Mouse (Mus musculus): ENCODE data around the gene Dcun1d4. TPM values are rescaled to one million over a fixed set of nuclear protein-coding genes. Genes with fewer than 3 reads are reported as not detected.

The Dcun1d4 gene
- polyA plus RNA-seq, 1 experiment from 2014 or later: 59.4 TPM

DNA sequence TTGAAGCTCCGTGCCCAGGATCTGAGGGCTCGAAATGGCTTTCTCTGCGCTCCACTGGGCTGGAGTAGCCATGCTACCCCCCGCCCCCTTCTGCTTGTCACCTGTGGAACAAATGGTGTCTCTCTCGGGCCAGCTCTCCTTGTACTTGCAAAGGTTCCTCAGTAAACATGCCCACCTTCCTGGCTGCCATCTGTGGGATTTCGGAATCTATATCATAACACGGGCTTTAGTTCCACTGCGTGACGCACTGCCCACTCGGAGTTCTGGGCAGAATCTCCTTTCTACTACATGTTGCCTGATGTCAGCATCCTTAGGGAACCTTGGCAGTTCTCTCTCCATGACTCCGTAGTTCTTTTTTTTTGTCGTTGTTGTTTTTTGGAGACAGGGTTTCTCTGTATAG is 56.9 kb downstream of the Dcun1d4 start:
- no peak overlapping the region for H3K4me2 ChIP-seq
- H3K27me3 ChIP-seq: no peaks in the 10 kb centered on the region
- H3K27ac ChIP-seq: no peak overlapping the region
- H3K4me3 ChIP-seq (replicated peaks): no peak overlapping the region
- no peaks in the 10 kb centered on the region for H3K4me1 ChIP-seq
- 95% methylated on average over 12 of the region's 12 CpGs for WGBS
- H3K9me3 ChIP-seq: no peaks in the 10 kb centered on the region
- no peak for ATAC-seq (ENCODE audit: low FRiP score)
- H3K36me3 ChIP-seq (replicated peaks): peaks cover 44% of the 10 kb centered on the region
- H3K9ac ChIP-seq: no peak overlapping the region

DNA sequence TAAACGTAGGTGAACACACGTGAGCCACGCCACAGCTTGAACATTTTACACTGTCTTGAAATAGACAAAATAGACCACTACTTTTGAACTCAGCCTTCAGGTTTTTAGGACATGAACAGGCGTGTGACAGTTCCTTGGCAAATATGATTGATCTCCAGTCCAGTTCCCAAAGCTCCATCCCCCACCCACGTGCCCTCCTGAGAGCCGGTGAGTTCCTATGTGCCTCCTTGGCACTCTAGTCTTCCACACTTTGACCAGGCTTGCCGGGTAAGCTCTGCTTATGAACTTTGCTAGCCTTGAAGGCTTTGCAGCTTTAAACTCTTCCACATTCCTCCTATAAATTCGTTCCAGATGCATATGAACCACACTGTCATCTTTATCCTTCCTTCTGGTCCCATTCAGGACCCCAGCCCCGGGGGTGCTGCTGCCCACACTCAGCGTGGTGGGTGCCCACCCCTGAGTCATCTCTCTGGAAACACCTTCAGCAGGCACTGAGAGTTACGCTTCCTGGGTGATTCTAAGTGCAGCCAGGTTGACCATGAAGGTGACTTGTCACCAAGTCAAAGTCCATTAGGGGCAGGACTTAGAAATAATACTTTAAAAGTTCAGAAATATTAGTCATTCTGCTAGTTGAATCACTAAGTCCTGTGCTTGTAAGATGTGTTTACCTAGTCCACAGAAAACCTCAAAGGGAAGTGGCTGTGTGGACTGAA is 57.9 kb downstream of the Dcun1d4 start:
- Histone ChIP-seq H3K4me2 (no peak overlapping the region), H3K9me3 (no peaks in the 10 kb centered on the region), H3K36me3 (replicated peaks) (peaks cover 43% of the 10 kb centered on the region), H3K4me1 (no peaks in the 10 kb centered on the region), H3K27me3 (no peaks in the 10 kb centered on the region), H3K27ac (0 out of 2 replicates have a peak overlapping the region, but pooled peaks have one; percentile 19), H3K9ac (no peak overlapping the region), H3K4me3 (replicated peaks) (no peak overlapping the region)
- ATAC-seq (ENCODE audit: low FRiP score): no peak
- WGBS: 90% methylated on average over 11 of the region's 11 CpGs

DNA sequence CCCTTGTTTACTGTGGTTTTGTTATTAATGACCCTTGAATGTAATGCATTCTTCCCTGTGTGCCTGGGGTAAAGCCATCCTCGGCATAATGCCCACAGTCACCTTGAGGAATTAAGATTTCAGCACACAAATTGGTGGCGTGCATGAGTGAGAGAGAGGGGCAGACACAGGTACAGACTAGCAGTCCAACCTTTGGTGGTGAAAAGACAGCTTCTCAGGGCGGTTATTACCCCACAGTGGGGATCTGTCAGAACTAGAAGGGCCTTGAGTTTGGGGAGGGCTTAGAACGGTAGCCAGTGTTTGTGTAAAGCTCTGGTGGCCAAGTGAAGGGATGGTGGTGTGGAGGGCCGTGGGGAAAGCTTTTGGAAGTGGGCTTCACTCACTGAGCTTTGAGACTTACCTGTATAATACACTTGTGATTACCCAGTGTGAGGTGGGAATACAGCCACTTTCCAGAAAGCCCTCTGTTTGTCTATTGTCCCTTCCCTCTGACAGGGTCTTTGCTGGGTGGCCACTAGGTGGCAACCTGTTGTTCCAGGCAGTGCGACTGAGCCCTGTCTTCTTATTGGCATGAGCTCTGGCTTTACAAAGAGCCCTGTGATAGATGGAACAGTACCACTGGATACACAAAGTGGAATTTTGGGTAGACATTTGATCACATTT is 59.2 kb downstream of the Dcun1d4 start:
- no peak overlapping the region for H3K4me2 ChIP-seq
- peaks cover 48% of the 10 kb centered on the region for H3K36me3 ChIP-seq (replicated peaks)
- WGBS: 59% methylated on average over 6 of the region's 6 CpGs
- H3K27ac ChIP-seq: no peak overlapping the region
- H3K27me3 ChIP-seq: no peaks in the 10 kb centered on the region
- no peaks in the 10 kb centered on the region for H3K9me3 ChIP-seq
- peak; percentile 76; the same call in 1 of the 2 replicates for ATAC-seq (ENCODE audit: low FRiP score)
- 0 out of 2 replicates have a peak overlapping the region, but pooled peaks have one; percentile 4 for H3K9ac ChIP-seq
- H3K4me3 ChIP-seq (replicated peaks): no peak overlapping the region
- H3K4me1 ChIP-seq: no peaks in the 10 kb centered on the region

DNA sequence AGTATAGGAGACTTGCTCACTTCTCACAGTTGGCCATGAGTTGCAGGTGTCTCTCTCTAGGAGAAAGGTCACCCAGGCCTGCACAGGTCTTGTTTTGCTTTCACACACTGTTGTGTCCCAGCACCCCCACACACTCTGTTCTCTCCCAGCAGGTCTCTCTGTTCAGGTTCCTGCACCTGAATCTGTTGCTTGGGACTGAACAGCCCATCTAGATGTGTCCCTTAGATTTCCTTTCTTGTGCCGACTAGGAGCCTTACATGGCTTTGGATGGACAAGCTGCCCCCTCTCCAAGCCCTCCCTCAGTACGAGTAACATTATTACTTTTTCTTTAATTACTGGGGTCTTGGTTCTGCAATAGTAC is 59.7 kb downstream of the Dcun1d4 start:
- no peak for ATAC-seq (ENCODE audit: low FRiP score)
- no peaks in the 10 kb centered on the region for H3K27me3 ChIP-seq
- peaks cover 49% of the 10 kb centered on the region for H3K36me3 ChIP-seq (replicated peaks)
- WGBS: 92% methylated on average over 2 of the region's 2 CpGs
- no peak overlapping the region for H3K4me3 ChIP-seq (replicated peaks)
- no peak overlapping the region for H3K4me2 ChIP-seq
- no peaks in the 10 kb centered on the region for H3K4me1 ChIP-seq
- no peaks in the 10 kb centered on the region for H3K9me3 ChIP-seq
- no peak overlapping the region for H3K9ac ChIP-seq
- H3K27ac ChIP-seq: no peak overlapping the region

DNA sequence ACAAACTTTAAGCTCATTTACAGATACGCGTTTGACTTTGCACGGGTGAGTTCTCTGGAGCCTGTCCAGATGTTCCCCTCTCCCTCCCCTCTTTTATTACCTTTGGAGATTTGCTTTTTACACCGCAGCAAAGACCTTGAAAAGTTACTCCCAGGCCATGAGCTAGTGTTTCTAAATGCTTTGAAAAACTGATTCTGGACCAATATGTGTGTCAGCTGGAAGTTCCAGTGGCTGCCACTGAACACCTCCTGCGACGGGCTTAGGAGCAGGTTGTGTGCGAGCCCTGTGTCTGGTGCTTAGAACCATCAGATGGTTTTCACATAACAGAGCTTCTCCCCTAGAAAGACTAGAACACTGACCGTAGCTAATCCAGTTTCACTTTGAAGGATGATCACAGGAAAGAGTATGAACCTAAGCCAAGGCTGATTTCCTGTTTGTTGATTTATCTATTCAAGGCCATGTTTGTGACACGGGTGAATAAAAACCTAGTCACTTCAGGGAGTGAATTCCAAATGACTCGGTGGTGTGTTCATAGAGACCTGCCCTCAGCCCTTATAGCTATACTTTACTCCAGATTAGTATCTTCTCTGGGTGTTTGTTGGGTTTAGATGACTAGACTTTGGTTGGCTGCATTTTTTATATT is 63.4 kb downstream of the Dcun1d4 start:
- H3K9ac ChIP-seq: no peak overlapping the region
- no peak for ATAC-seq (ENCODE audit: low FRiP score)
- no peaks in the 10 kb centered on the region for H3K9me3 ChIP-seq
- H3K4me2 ChIP-seq: no peak overlapping the region
- H3K27ac ChIP-seq: no peak overlapping the region
- H3K36me3 ChIP-seq (replicated peaks): peaks cover 51% of the 10 kb centered on the region
- H3K4me1 ChIP-seq: no peaks in the 10 kb centered on the region
- WGBS: 89% methylated on average over 10 of the region's 10 CpGs
- no peaks in the 10 kb centered on the region for H3K27me3 ChIP-seq
- no peak overlapping the region for H3K4me3 ChIP-seq (replicated peaks)

DNA sequence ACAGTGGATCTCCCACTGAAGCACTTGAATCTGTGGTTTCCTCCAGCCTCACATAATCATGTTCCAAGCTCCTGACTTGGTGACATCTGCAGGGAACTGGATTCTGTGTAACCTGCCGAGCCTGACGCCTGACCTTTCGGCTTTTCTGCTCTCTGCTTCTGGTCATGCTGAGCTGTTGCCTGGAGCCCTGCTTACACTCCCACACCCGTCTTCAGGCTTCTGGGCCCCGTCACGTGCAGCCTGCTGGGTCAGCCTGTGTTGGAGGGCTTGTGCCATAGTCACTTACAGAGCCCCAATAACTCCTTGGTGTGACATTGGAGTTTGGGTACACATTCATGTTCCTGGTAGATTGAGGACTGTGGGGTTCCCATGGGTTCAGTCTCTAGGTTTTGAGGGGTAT is 64.8 kb downstream of the Dcun1d4 start:
- WGBS: 81% methylated on average over 6 of the region's 6 CpGs
- Histone ChIP-seq H3K4me2 (no peak overlapping the region), H3K4me1 (no peaks in the 10 kb centered on the region), H3K27ac (no peak overlapping the region), H3K27me3 (no peaks in the 10 kb centered on the region), H3K4me3 (replicated peaks) (no peak overlapping the region), H3K9me3 (no peaks in the 10 kb centered on the region), H3K36me3 (replicated peaks) (peaks cover 54% of the 10 kb centered on the region), H3K9ac (no peak overlapping the region)
- ATAC-seq (ENCODE audit: low FRiP score): no peak

DNA sequence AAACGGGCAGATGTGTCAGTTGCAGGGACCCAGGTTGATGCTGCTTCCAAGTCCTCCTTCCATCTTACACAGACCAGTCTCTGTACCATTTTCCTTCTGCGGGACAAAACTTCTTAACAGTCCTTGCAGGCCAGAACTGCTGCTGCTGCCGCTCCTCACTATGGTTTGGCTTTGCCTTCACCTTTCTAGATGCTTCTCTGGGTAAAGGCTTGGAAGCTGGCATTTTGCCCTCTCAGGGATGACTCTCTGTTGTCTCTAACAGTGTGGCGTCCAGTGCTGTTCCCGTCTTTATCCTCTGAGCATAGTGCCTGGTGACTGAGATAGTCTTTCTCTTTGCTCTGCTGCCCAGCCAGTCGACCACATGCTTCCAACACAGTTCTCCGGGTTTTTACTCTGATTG is 66.5 kb downstream of the Dcun1d4 start:
- H3K27me3 ChIP-seq: no peaks in the 10 kb centered on the region
- no peaks in the 10 kb centered on the region for H3K4me1 ChIP-seq
- no peaks in the 10 kb centered on the region for H3K9me3 ChIP-seq
- no peak overlapping the region for H3K27ac ChIP-seq
- WGBS: 92% methylated on average over 7 of the region's 7 CpGs
- no peak overlapping the region for H3K4me2 ChIP-seq
- peaks cover 48% of the 10 kb centered on the region for H3K36me3 ChIP-seq (replicated peaks)
- H3K4me3 ChIP-seq (replicated peaks): no peak overlapping the region
- no peak overlapping the region for H3K9ac ChIP-seq
- ATAC-seq (ENCODE audit: low FRiP score): no peak

DNA sequence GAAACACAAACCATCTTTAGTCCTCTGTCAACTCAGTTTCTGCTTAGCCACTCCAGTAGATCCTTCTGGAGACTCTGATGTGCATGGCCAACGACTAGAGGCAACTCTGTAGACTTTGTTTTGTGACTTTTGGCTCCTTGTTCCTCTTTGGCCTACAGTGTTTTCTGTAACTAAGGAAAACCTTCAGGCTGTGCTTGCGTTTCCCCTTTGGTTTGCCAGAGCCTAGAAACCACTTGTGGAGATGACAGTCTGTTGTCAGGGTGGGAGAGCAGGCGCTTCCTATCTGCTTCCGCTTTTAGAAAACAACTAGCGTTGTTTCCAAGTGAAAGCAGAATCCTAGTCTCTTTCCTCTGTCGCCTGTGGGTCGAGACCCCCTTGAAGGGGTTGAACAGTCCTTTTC is 67.4 kb downstream of the Dcun1d4 start:
- Histone ChIP-seq H3K27me3 (no peaks in the 10 kb centered on the region), H3K9me3 (no peaks in the 10 kb centered on the region), H3K4me2 (no peak overlapping the region), H3K9ac (no peak overlapping the region), H3K4me3 (replicated peaks) (no peak overlapping the region), H3K4me1 (no peaks in the 10 kb centered on the region), H3K36me3 (replicated peaks) (peaks cover 50% of the 10 kb centered on the region), H3K27ac (no peak overlapping the region)
- no peak for ATAC-seq (ENCODE audit: low FRiP score)
- WGBS: 94% methylated on average over 7 of the region's 7 CpGs

DNA sequence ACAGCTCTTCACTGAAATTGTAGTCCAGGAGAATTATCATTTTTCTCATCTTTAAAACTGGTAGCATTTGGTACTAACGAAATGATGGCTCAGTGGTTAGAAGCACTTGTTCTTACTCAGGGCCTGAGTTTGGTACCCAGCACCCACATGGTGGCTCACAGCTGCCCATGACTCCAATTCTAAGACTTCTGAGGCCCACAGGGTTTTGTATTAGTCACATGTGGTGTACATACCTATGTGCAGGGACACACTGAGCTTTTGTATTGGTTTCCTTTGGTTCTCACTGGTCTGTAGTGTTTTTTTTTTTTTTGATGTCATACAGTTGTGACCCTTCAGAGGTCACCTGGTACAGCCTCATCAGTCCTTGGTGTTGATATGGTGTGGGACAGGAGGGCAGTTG is 68.0 kb downstream of the Dcun1d4 start:
- Histone ChIP-seq H3K27me3 (no peaks in the 10 kb centered on the region), H3K36me3 (replicated peaks) (peaks cover 56% of the 10 kb centered on the region), H3K4me3 (replicated peaks) (no peak overlapping the region), H3K4me1 (no peaks in the 10 kb centered on the region), H3K4me2 (no peak overlapping the region), H3K9me3 (no peaks in the 10 kb centered on the region), H3K27ac (no peak overlapping the region), H3K9ac (no peak overlapping the region)
- ATAC-seq (ENCODE audit: low FRiP score): no peak
- whole genome bisulfite sequencing: 94% methylated on average over 1 of the region's 1 CpGs

DNA sequence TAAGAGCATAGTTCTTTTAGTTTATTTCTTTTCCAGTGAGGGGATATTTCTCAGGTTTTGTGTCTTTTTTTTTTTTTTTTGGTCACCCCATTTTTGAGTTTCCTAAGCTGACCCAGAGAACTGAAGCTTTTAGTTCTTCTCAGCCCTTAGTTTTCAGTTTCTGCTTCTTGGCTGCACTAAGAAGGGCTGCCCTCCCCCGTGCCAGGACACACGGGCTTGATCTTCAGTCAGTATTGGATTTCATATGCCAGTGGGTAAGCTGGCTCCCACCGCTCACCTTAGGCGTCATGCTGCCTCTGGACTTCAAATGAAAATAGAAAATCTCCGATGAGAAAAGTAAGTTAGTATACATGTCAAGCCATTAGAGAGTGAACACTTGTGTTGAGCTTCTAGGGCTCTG is 71.0 kb downstream of the Dcun1d4 start:
- Histone ChIP-seq H3K27me3 (no peaks in the 10 kb centered on the region), H3K9me3 (no peaks in the 10 kb centered on the region), H3K4me1 (no peaks in the 10 kb centered on the region), H3K4me3 (replicated peaks) (no peak overlapping the region), H3K4me2 (no peak overlapping the region), H3K9ac (no peak overlapping the region), H3K27ac (no peak overlapping the region), H3K36me3 (replicated peaks) (peaks cover 38% of the 10 kb centered on the region)
- no peak for ATAC-seq (ENCODE audit: low FRiP score)
- 90% methylated on average over 5 of the region's 5 CpGs for WGBS

DNA sequence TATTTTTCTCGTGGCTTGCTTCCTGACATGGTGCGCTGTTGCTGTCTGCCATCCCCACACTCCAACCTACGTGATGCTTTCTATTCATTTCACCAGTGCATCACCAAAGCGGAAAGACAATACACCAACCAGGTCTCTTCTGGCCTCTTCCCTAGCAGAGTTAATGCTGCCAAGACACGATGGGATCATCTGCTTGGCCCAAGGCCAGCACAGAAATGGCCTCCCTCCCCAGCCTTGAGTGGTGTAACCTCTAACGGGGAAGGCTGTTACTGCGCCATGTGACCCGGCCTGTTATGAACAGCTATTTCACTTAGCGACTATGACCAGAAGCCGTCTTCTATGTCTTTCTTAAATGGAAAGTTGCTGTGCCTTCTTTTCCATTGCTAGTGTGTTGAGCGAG is 73.1 kb downstream of the Dcun1d4 start:
- H3K9me3 ChIP-seq: no peaks in the 10 kb centered on the region
- no peak overlapping the region for H3K9ac ChIP-seq
- H3K27ac ChIP-seq: no peak overlapping the region
- H3K36me3 ChIP-seq (replicated peaks): peaks cover 42% of the 10 kb centered on the region
- WGBS: 93% methylated on average over 11 of the region's 11 CpGs
- ATAC-seq (ENCODE audit: low FRiP score): no peak
- H3K4me3 ChIP-seq (replicated peaks): no peak overlapping the region
- H3K4me2 ChIP-seq: no peak overlapping the region
- H3K4me1 ChIP-seq: 0 out of 2 replicates have a peak, but pooled peaks cover 8% of the 10 kb centered on the region
- no peaks in the 10 kb centered on the region for H3K27me3 ChIP-seq

DNA sequence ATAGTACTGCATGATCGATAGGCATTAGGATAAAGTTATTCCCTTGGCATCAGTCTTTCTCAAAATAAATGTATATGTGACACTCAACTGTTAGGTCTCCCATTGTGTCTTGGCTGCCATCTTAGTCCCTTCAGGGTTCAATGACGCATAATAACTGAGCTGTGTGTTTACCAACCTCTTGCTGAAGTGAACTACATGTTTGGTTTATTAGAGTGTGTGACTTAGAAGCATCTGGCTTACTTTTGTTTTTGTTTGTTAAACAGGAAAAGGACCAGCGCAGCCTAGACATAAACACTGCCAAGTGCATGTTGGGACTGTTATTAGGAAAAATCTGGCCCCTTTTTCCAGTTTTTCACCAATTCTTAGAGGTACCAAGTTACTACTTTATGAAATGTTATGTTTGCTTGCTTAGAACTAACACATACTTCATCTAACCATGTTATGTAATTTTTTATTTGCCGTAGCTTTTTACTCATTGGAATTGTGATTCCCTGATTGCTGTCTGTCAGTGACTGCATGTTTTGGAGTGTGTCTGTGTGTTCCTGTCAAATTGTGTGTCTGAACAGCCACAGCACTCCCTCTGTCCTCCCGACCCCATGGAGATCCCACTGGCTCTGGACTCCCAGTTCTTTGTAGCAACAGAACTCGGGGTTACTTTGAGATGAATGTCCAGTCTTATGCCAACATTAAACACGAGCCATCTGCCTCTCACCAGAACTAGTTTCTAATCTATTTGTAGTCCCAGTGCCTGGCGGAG is 74.5 kb downstream of the Dcun1d4 start:
- Histone ChIP-seq H3K27ac (no peak overlapping the region), H3K4me2 (no peak overlapping the region), H3K9me3 (no peaks in the 10 kb centered on the region), H3K27me3 (no peaks in the 10 kb centered on the region), H3K9ac (no peak overlapping the region), H3K36me3 (replicated peaks) (peaks cover 50% of the 10 kb centered on the region), H3K4me3 (replicated peaks) (no peak overlapping the region), H3K4me1 (0 out of 2 replicates have a peak, but pooled peaks cover 8% of the 10 kb centered on the region)
- 88% methylated on average over 8 of the region's 8 CpGs for WGBS
- ATAC-seq (ENCODE audit: low FRiP score): no peak

Data from forebrain, embryonic 12.5 days (tissue).